Mouse (Mus musculus): ENCODE results near the gene Gm21905. TPM values are rescaled to one million over a fixed set of nuclear protein-coding genes. Genes with fewer than 3 reads are reported as not detected.
A peak's percentile ranks its signal among the peaks of the same experiment; 100 is the strongest.

Gm21905 gene
- polyA plus RNA-seq, 1 experiment from 2014 or later = not detected

- no peak overlapping the region for H3K27ac ChIP-seq (replicated peaks; ENCODE audit: low read depth, low read length)
- no peaks in the 10 kb centered on the region for H3K36me3 ChIP-seq (ENCODE audit: control insufficient read depth, insufficient read depth, low read length)
Measured at GRCm38 (mm10) chr5:67944074-67944785, 2.0 kb downstream of the Gm21905 start.

GRCm38 (mm10) chr5:67943199-67943598 is 3.0 kb downstream of the Gm21905 start:
- no peak overlapping the region for H3K9ac ChIP-seq (replicated peaks; ENCODE audit: low read length)
- no peak overlapping the region for H3K4me2 ChIP-seq (ENCODE audit: low read length)
- WGBS = 69% methylated on average over 2 of the region's 2 CpGs
- H3K27ac ChIP-seq (replicated peaks; ENCODE audit: low read depth, low read length) = no peak overlapping the region
- H3K36me3 ChIP-seq (ENCODE audit: control insufficient read depth, insufficient read depth, low read length) = no peaks in the 10 kb centered on the region
- no peak overlapping the region for H3K4me3 ChIP-seq (replicated peaks; ENCODE audit: low read depth, low read length)
- H3K27me3 ChIP-seq (ENCODE audit: control insufficient read depth, insufficient read depth, low read length) = no peaks in the 10 kb centered on the region
- DNase-seq (no peak), ATAC-seq (ENCODE audit: low FRiP score, low TSS enrichment) (no peak)
- H3K9me3 ChIP-seq (ENCODE audit: control insufficient read depth, low read length) = 0 out of 2 replicates have a peak, but pooled peaks cover 6% of the 10 kb centered on the region
- no peaks in the 10 kb centered on the region for H3K4me1 ChIP-seq (ENCODE audit: control insufficient read depth, insufficient read depth, low read length)

More at GRCm38 (mm10) chr5:67944074-67944785, 2.0 kb downstream of the Gm21905 start:
- no peaks in the 10 kb centered on the region for H3K4me1 ChIP-seq (ENCODE audit: control insufficient read depth, insufficient read depth, low read length)
- ATAC-seq (ENCODE audit: low FRiP score, low TSS enrichment) (no peak), DNase-seq (no peak)
- no peak overlapping the region for H3K9ac ChIP-seq (replicated peaks; ENCODE audit: low read length)
- no peak overlapping the region for H3K4me3 ChIP-seq (replicated peaks; ENCODE audit: low read depth, low read length)
- 0 out of 2 replicates have a peak, but pooled peaks cover 6% of the 10 kb centered on the region for H3K9me3 ChIP-seq (ENCODE audit: control insufficient read depth, low read length)
- H3K4me2 ChIP-seq (ENCODE audit: low read length) = no peak overlapping the region
- 96% methylated on average over 1 of the region's 1 CpGs for WGBS
- H3K27me3 ChIP-seq (ENCODE audit: control insufficient read depth, insufficient read depth, low read length) = no peaks in the 10 kb centered on the region

- Histone ChIP-seq H3K4me1 (ENCODE audit: control insufficient read depth, insufficient read depth, low read length) (no peaks in the 10 kb centered on the region), H3K9me3 (ENCODE audit: control insufficient read depth, low read length) (0 out of 2 replicates have a peak, but pooled peaks cover 6% of the 10 kb centered on the region), H3K27me3 (ENCODE audit: control insufficient read depth, insufficient read depth, low read length) (no peaks in the 10 kb centered on the region), H3K9ac (replicated peaks; ENCODE audit: low read length) (no peak within 1 kb of the TSS), H3K27ac (replicated peaks; ENCODE audit: low read depth, low read length) (no peak within 1 kb of the TSS), H3K36me3 (ENCODE audit: control insufficient read depth, insufficient read depth, low read length) (no peaks in the 10 kb centered on the region), H3K4me3 (replicated peaks; ENCODE audit: low read depth, low read length) (no peak within 1 kb of the TSS), H3K4me2 (ENCODE audit: low read length) (no peak within 1 kb of the TSS)
- WGBS = 87% methylated on average over 2 of the region's 2 CpGs
- DNase-seq (no peak), ATAC-seq (ENCODE audit: low FRiP score, low TSS enrichment) (no peak)
Measured at GRCm38 (mm10) chr5:67941369-67941768, 4.9 kb downstream of the Gm21905 start, which contains the start of gene Gm5108. TSS of gene Gm5108 (plus strand) at chr5:67941669.

- no peak overlapping the region for H3K9ac ChIP-seq (replicated peaks; ENCODE audit: low read length)
- DNase-seq = no peak
- H3K4me1 ChIP-seq (ENCODE audit: control insufficient read depth, insufficient read depth, low read length) = no peaks in the 10 kb centered on the region
- no peaks in the 10 kb centered on the region for H3K36me3 ChIP-seq (ENCODE audit: control insufficient read depth, insufficient read depth, low read length)
- no peaks in the 10 kb centered on the region for H3K27me3 ChIP-seq (ENCODE audit: control insufficient read depth, insufficient read depth, low read length)
- no peak overlapping the region for H3K27ac ChIP-seq (replicated peaks; ENCODE audit: low read depth, low read length)
- H3K4me2 ChIP-seq (ENCODE audit: low read length) = no peak overlapping the region
- 87% methylated on average over 2 of the region's 2 CpGs for WGBS
- ATAC-seq (ENCODE audit: low FRiP score, low TSS enrichment) = no peak
- no peaks in the 10 kb centered on the region for H3K9me3 ChIP-seq (ENCODE audit: control insufficient read depth, low read length)
- H3K4me3 ChIP-seq (replicated peaks; ENCODE audit: low read depth, low read length) = no peak overlapping the region
Measured at GRCm38 (mm10) chr5:67931623-67932022, 14.6 kb downstream of the Gm21905 start.

- Histone ChIP-seq H3K4me3 (replicated peaks; ENCODE audit: low read depth, low read length) (no peak overlapping the region), H3K9me3 (ENCODE audit: control insufficient read depth, low read length) (no peaks in the 10 kb centered on the region), H3K9ac (replicated peaks; ENCODE audit: low read length) (no peak overlapping the region), H3K36me3 (ENCODE audit: control insufficient read depth, insufficient read depth, low read length) (no peaks in the 10 kb centered on the region), H3K4me1 (ENCODE audit: control insufficient read depth, insufficient read depth, low read length) (no peaks in the 10 kb centered on the region), H3K4me2 (ENCODE audit: low read length) (no peak overlapping the region), H3K27ac (replicated peaks; ENCODE audit: low read depth, low read length) (no peak overlapping the region), H3K27me3 (ENCODE audit: control insufficient read depth, insufficient read depth, low read length) (no peaks in the 10 kb centered on the region)
- ATAC-seq (ENCODE audit: low FRiP score, low TSS enrichment) = no peak
- 67% methylated on average over 4 of the region's 4 CpGs for WGBS
- no peak for DNase-seq
Measured at GRCm38 (mm10) chr5:67930584-67930983, 15.6 kb downstream of the Gm21905 start.

- Histone ChIP-seq H3K9me3 (ENCODE audit: control insufficient read depth, low read length) (no peaks in the 10 kb centered on the region), H3K36me3 (ENCODE audit: control insufficient read depth, insufficient read depth, low read length) (no peaks in the 10 kb centered on the region), H3K9ac (replicated peaks; ENCODE audit: low read length) (no peak overlapping the region), H3K27me3 (ENCODE audit: control insufficient read depth, insufficient read depth, low read length) (no peaks in the 10 kb centered on the region), H3K27ac (replicated peaks; ENCODE audit: low read depth, low read length) (no peak overlapping the region), H3K4me3 (replicated peaks; ENCODE audit: low read depth, low read length) (no peak overlapping the region), H3K4me2 (ENCODE audit: low read length) (no peak overlapping the region), H3K4me1 (ENCODE audit: control insufficient read depth, insufficient read depth, low read length) (no peaks in the 10 kb centered on the region)
- 70% methylated on average over 2 of the region's 2 CpGs for WGBS
- ATAC-seq (ENCODE audit: low FRiP score, low TSS enrichment) (no peak), DNase-seq (no peak)
Measured at GRCm38 (mm10) chr5:67904555-67904954, 41.7 kb downstream of the Gm21905 start.

- Histone ChIP-seq H3K9me3 (ENCODE audit: control insufficient read depth, low read length) (no peaks in the 10 kb centered on the region), H3K4me3 (replicated peaks; ENCODE audit: low read depth, low read length) (no peak overlapping the region), H3K4me2 (ENCODE audit: low read length) (no peak overlapping the region), H3K4me1 (ENCODE audit: control insufficient read depth, insufficient read depth, low read length) (no peaks in the 10 kb centered on the region), H3K36me3 (ENCODE audit: control insufficient read depth, insufficient read depth, low read length) (no peaks in the 10 kb centered on the region), H3K9ac (replicated peaks; ENCODE audit: low read length) (no peak overlapping the region), H3K27me3 (ENCODE audit: control insufficient read depth, insufficient read depth, low read length) (no peaks in the 10 kb centered on the region), H3K27ac (replicated peaks; ENCODE audit: low read depth, low read length) (no peak overlapping the region)
- DNase-seq (no peak), ATAC-seq (ENCODE audit: low FRiP score, low TSS enrichment) (no peak)
- WGBS = 91% methylated on average over 1 of the region's 1 CpGs
Measured at GRCm38 (mm10) chr5:67898921-67899320, 47.3 kb downstream of the Gm21905 start.

- H3K4me1 ChIP-seq (ENCODE audit: control insufficient read depth, insufficient read depth, low read length) = no peaks in the 10 kb centered on the region; the same call in 1 of the 2 replicates
- 0 out of 2 replicates have a peak overlapping the region, but pooled peaks have one; percentile 5 for H3K4me2 ChIP-seq (ENCODE audit: low read length)
- H3K36me3 ChIP-seq (ENCODE audit: control insufficient read depth, insufficient read depth, low read length) = no peaks in the 10 kb centered on the region
- H3K4me3 ChIP-seq (replicated peaks; ENCODE audit: low read depth, low read length) = no peak overlapping the region
- no peaks in the 10 kb centered on the region for H3K9me3 ChIP-seq (ENCODE audit: control insufficient read depth, low read length)
- peak; percentile 34; the same call in 1 of the 2 replicates for ATAC-seq (ENCODE audit: low FRiP score, low TSS enrichment)
- H3K9ac ChIP-seq (replicated peaks; ENCODE audit: low read length) = no peak overlapping the region
- H3K27me3 ChIP-seq (ENCODE audit: control insufficient read depth, insufficient read depth, low read length) = no peaks in the 10 kb centered on the region
- H3K27ac ChIP-seq (replicated peaks; ENCODE audit: low read depth, low read length) = 0 out of 2 replicates have a peak overlapping the region, but pooled peaks have one; percentile 5
- 33% methylated on average over 9 of the region's 9 CpGs for WGBS
- peak; percentile 58 for DNase-seq
Measured at GRCm38 (mm10) chr5:67884422-67885210, 61.6 kb downstream of the Gm21905 start.
